Mouse (Mus musculus) myocyte (in vitro differentiated cells): ENCODE results near the gene Styk1. TPM values are rescaled to one million over a fixed set of nuclear protein-coding genes. Genes with fewer than 3 reads are reported as not detected.
A peak's percentile ranks its signal among the peaks of the same experiment; 100 is the strongest.

Source experiments
- H3K27me3 ChIP-seq: one replicate; pipeline ENCODE4 v1.6.1; 2011; ENCODE audit not compliant: control insufficient read depth, insufficient read depth, insufficient read length
- H3K36me3 ChIP-seq: one replicate; pipeline ENCODE4 v1.6.1; 2011; ENCODE audit not compliant: control insufficient read depth, insufficient read depth
- H3K4me2 ChIP-seq: one replicate; pipeline ENCODE4 v1.6.1; 2011; ENCODE audit warnings: low read depth, control low read depth
- H3K4me3 ChIP-seq: one replicate; pipeline ENCODE4 v1.5.1; 2011; ENCODE audit warnings: mild to moderate bottlenecking, control low read depth, moderate library complexity
- H3K79me2 ChIP-seq: one replicate; pipeline ENCODE4 v1.6.1; 2011; ENCODE audit not compliant: control insufficient read depth, insufficient read depth
- H3ac ChIP-seq: one replicate; pipeline ENCODE4 v1.6.1; 2011; ENCODE audit not compliant: control insufficient read depth, insufficient read length
- CEBPB ChIP-seq: IDR thresholded peaks from 2 replicates; pipeline ENCODE4 v1.6.1; 2011; ENCODE audit warnings: mild to moderate bottlenecking, moderate library complexity; ENCODE audit not compliant: poor library complexity, insufficient read depth, severe bottlenecking
- E2F4 ChIP-seq: IDR thresholded peaks from one replicate; pipeline ENCODE4 v1.6.1; 2011; ENCODE audit warnings: mild to moderate bottlenecking, control low read depth, moderate library complexity; ENCODE audit not compliant: insufficient read depth
- MAX ChIP-seq: IDR thresholded peaks from one replicate; pipeline ENCODE4 v1.6.1; 2011; ENCODE audit warnings: low read depth, mild to moderate bottlenecking, control low read depth
- MYOD1 ChIP-seq, 3 experiments: IDR thresholded peaks; one replicate each; pipeline ENCODE4 v1.6.1; 2011; ENCODE audit warnings: control low read depth in 2 of 3, low read depth in 2 of 3, mild to moderate bottlenecking in 2 of 3, moderate library complexity in 1 of 3; ENCODE audit not compliant: insufficient read length in 2 of 3, control insufficient read depth in 1 of 3
- MYOG ChIP-seq, 3 experiments: IDR thresholded peaks; one replicate each; pipeline ENCODE4 v1.6.1; 2011; ENCODE audit warnings: control low read depth in 2 of 3, low read depth in 2 of 3, mild to moderate bottlenecking in 2 of 3; ENCODE audit not compliant: insufficient read length in 2 of 3, control insufficient read depth in 1 of 3, insufficient read depth in 1 of 3
- POLR2A ChIP-seq: IDR thresholded peaks from one replicate; pipeline ENCODE4 v1.6.1; 2011; ENCODE audit warnings: low read depth, mild to moderate bottlenecking, control low read depth, moderate library complexity; ENCODE audit not compliant: insufficient read length
- POLR2AphosphoS2 ChIP-seq: IDR thresholded peaks from one replicate; pipeline ENCODE4 v1.6.1; 2011; ENCODE audit warnings: low read depth, control low read depth; ENCODE audit not compliant: insufficient read length
- REST ChIP-seq: IDR thresholded peaks from one replicate; pipeline ENCODE4 v1.6.1; 2011; ENCODE audit warnings: mild to moderate bottlenecking, control low read depth, moderate library complexity; ENCODE audit not compliant: insufficient read depth, insufficient read length
- SRF ChIP-seq: IDR thresholded peaks from one replicate; pipeline ENCODE4 v1.6.1; 2011; ENCODE audit warnings: low read depth; ENCODE audit not compliant: control insufficient read depth, insufficient read length
- TCF12 ChIP-seq: IDR thresholded peaks from one replicate; pipeline ENCODE4 v1.6.1; 2011; ENCODE audit warnings: mild to moderate bottlenecking, control low read depth; ENCODE audit not compliant: poor library complexity, insufficient read depth, severe bottlenecking
- TCF3 ChIP-seq: IDR thresholded peaks from one replicate; pipeline ENCODE4 v1.6.1; 2011; ENCODE audit warnings: low read depth, control low read depth; ENCODE audit not compliant: insufficient read length
- USF1 ChIP-seq: IDR thresholded peaks from one replicate; pipeline ENCODE4 v1.6.1; 2011; ENCODE audit warnings: low read depth, mild to moderate bottlenecking, control low read depth, moderate library complexity
- polyA plus RNA-seq: library from polyadenylated mRNA; unstranded; fragments of >200 nt; fragmentation: generic; extraction: Trizol; gene quantifications from one replicate; pipeline ENCODE4 v1.2.1, GENCODE M21; 2012; ENCODE audit warnings: missing spikeins

The Styk1 gene
- polyA plus RNA-seq, 1 experiment = 0.06 TPM

- Histone ChIP-seq H3K27me3 (no peaks in the 10 kb centered on the region), H3ac (no peak overlapping the region), H3K36me3 (peaks cover 48% of the 10 kb centered on the region), H3K4me3 (no peak overlapping the region), H3K4me2 (no peak overlapping the region), H3K79me2 (peaks cover 48% of the 10 kb centered on the region)
- TF ChIP-seq MYOG (IDR thresholded peaks at IDR 0.05; ENCODE audit: control insufficient read depth in 1 of 3, insufficient read depth in 1 of 3, insufficient read length in 2 of 3, low read depth in 2 of 3) (no peak), CEBPB (no peak), MAX (no peak), MYOD1 (IDR thresholded peaks at IDR 0.05; ENCODE audit: control insufficient read depth in 1 of 3, insufficient read length in 2 of 3, low read depth in 2 of 3) (no peak), SRF (no peak), REST (no peak), E2F4 (no peak), TCF12 (no peak)
These were observed 16.6 kb upstream of the Styk1 start for GRCm38 (mm10) chr6:131369866-131370616.

- Histone ChIP-seq H3K36me3 (peaks cover 53% of the 10 kb centered on the region), H3K79me2 (peaks cover 21% of the 10 kb centered on the region), H3K4me2 (no peak overlapping the region), H3K4me3 (no peak overlapping the region), H3ac (no peak overlapping the region), H3K27me3 (no peaks in the 10 kb centered on the region)
- TF ChIP-seq E2F4 (no peak), TCF3 (no peak), MAX (no peak), MYOD1 (IDR thresholded peaks at IDR 0.05; ENCODE audit: control insufficient read depth in 1 of 3, insufficient read length in 2 of 3, low read depth in 2 of 3) (no peak), MYOG (IDR thresholded peaks at IDR 0.05; ENCODE audit: control insufficient read depth in 1 of 3, insufficient read depth in 1 of 3, insufficient read length in 2 of 3, low read depth in 2 of 3) (no peak), SRF (no peak), USF1 (no peak), CEBPB (no peak), TCF12 (no peak), POLR2AphosphoS2 (no peak), POLR2A (no peak), REST (no peak)
These were observed 13.7 kb upstream of the Styk1 start for GRCm38 (mm10) chr6:131367101-131367500.

- Histone ChIP-seq H3K4me3 (no peak overlapping the region), H3K4me2 (no peak overlapping the region), H3ac (no peak overlapping the region), H3K27me3 (no peaks in the 10 kb centered on the region), H3K79me2 (peaks cover 8% of the 10 kb centered on the region), H3K36me3 (peaks cover 51% of the 10 kb centered on the region)
- no peak for TF ChIP-seq E2F4
These were observed 11.0 kb upstream of the Styk1 start for GRCm38 (mm10) chr6:131364353-131364752.

- H3ac ChIP-seq = no peak overlapping the region
- H3K4me2 ChIP-seq = no peak overlapping the region
- H3K27me3 ChIP-seq = no peaks in the 10 kb centered on the region
- TF ChIP-seq TCF12 (no peak), MAX (no peak), POLR2A (no peak), SRF (no peak), USF1 (no peak), E2F4 (no peak), POLR2AphosphoS2 (no peak), CEBPB (no peak), MYOD1 (IDR thresholded peaks at IDR 0.05; ENCODE audit: control insufficient read depth in 1 of 3, insufficient read length in 2 of 3, low read depth in 2 of 3) (no peak), TCF3 (no peak), MYOG (IDR thresholded peaks at IDR 0.05; ENCODE audit: control insufficient read depth in 1 of 3, insufficient read depth in 1 of 3, insufficient read length in 2 of 3, low read depth in 2 of 3) (no peak), REST (no peak)
- peaks cover 8% of the 10 kb centered on the region for H3K79me2 ChIP-seq
- H3K4me3 ChIP-seq = no peak overlapping the region
- H3K36me3 ChIP-seq = peaks cover 42% of the 10 kb centered on the region
These were observed 9.8 kb upstream of the Styk1 start for GRCm38 (mm10) chr6:131362987-131363765.

GRCm38 (mm10) chr6:131360693-131361092 is 7.3 kb upstream of the Styk1 start:
- Histone ChIP-seq H3K4me3 (no peak overlapping the region), H3K4me2 (no peak overlapping the region), H3ac (no peak overlapping the region), H3K79me2 (no peaks in the 10 kb centered on the region), H3K36me3 (peaks cover 20% of the 10 kb centered on the region), H3K27me3 (no peaks in the 10 kb centered on the region)
- TF ChIP-seq TCF12 = no peak
- no peak for TF ChIP-seq CEBPB
- TF ChIP-seq POLR2AphosphoS2 = peak; percentile 78
- TF ChIP-seq REST = no peak
- TF ChIP-seq SRF = no peak
- no peak for TF ChIP-seq E2F4
- no peak for TF ChIP-seq MYOG (IDR thresholded peaks at IDR 0.05; ENCODE audit: control insufficient read depth in 1 of 3, insufficient read depth in 1 of 3, insufficient read length in 2 of 3, low read depth in 2 of 3)
- no peak for TF ChIP-seq POLR2A
